13 mouse cellular contexts compared by ENCODE assay signal in genomic region chr1:127459576-127459975, GRCm38 (mm10).
DNase-seq lines count a peak whose midpoint lies in the region; TF ChIP-seq lines count a peak whose summit lies in the region.
"Had no signal": no experiment of that assay in that cellular context is flagged by ENCODE, and none has a peak within 500 bp of the region (broad histone marks: within the 10 kb centered on the region; RNA-seq: fewer than 3 reads in every experiment).

No protein-coding gene starts in this region.

- WGBS in lung, adult 2 months: 88% methylated on average over 7 of the region's 7 CpGs

- TF ChIP-seq POLR2A in lung, adult 2 months (IDR thresholded peaks at IDR 0.05; ENCODE audit: borderline replicate concordance, extremely low read depth, low read depth, low read length): no peak

- DNase-seq in ES-CJ7 (ENCODE audit: low read depth, low spot score) (peak; percentile 26), R1 (ENCODE audit: low read depth, low spot score) (peak; percentile 25)
- DNase-seq in thymus, postnatal 0 days (ENCODE audit: low spot score): peak; percentile 88
- DNase-seq in thymus, postnatal 36 days: peak; percentile 63 to 77
- DNase-seq in embryo, embryonic 10 days (ENCODE audit: low spot score): no peak
- no peak for DNase-seq in urinary bladder, postnatal 10 days (ENCODE audit: low spot score)
- DNase-seq in lung, adult 2 months: no peak

- TF ChIP-seq CTCF in lung, adult 2 months (IDR thresholded peaks at IDR 0.05; ENCODE audit: insufficient read depth, low read length): no peak

- H3K4me1 ChIP-seq in lung, adult 2 months (ENCODE audit: control insufficient read depth, insufficient read depth, low read length): no peaks in the 10 kb centered on the region
- H3K4me1 ChIP-seq: embryonic facial prominence, embryonic 15.5 days had no signal

- no peak overlapping the region for H3K4me3 ChIP-seq in lung, adult 2 months (replicated peaks; ENCODE audit: extremely low read depth, low read depth, low read length)
- H3K4me3 ChIP-seq: embryonic facial prominence, embryonic 15.5 days; erythroblast, embryonic 14.5 days; forebrain, embryonic 10.5 days; heart, adult 2 months; heart, embryonic 13.5 days; hindbrain, embryonic 15.5 days had no signal

Comparison
In these comparisons a context has a peak if more than half of its experiments do, and no peak if none do; other contexts are left out.
1. DNase-seq: peak in ES-CJ7 (single experiment), R1 (single experiment), thymus, postnatal 0 days (single experiment) and thymus, postnatal 36 days (2 of 2); none in embryo, embryonic 10 days (single experiment), urinary bladder, postnatal 10 days (single experiment) and lung, adult 2 months (single experiment).